Mouse (Mus musculus) kidney, embryonic 14.5 days (tissue): ENCODE data around the gene Sgce. TPM values are rescaled to one million over a fixed set of nuclear protein-coding genes. Genes with fewer than 3 reads are reported as not detected.

Experiments
- ATAC-seq: fragments of 200-750 bp; cut with Nextera tagmentation; 2 replicates; pipeline ENCODE4 v1.8.0; 2017; ENCODE audit warnings: moderate number of reproducible peaks, mild to moderate bottlenecking, moderate TSS enrichment, moderate library complexity; ENCODE audit not compliant: low FRiP score, low TSS enrichment
- H3K27ac ChIP-seq: fragments of 300-500 bp; sonication (generic); 2 replicates; pipeline ENCODE4 v1.5.1; 2014; ENCODE audit warnings: low read depth, mild to moderate bottlenecking, low read length, moderate library complexity, mixed read lengths
- H3K27me3 ChIP-seq: fragments of 300-500 bp; sonication (generic); 2 replicates; pipeline ENCODE4 v1.6.1; 2014; ENCODE audit warnings: mild to moderate bottlenecking, low read length; ENCODE audit not compliant: control insufficient read depth, insufficient read depth
- H3K36me3 ChIP-seq: fragments of 300-500 bp; sonication (generic); 2 replicates; pipeline ENCODE4 v1.6.1; 2014; ENCODE audit warnings: low read length, mixed read lengths; ENCODE audit not compliant: control insufficient read depth, insufficient read depth
- H3K4me1 ChIP-seq: fragments of 300-500 bp; sonication (generic); 2 replicates; pipeline ENCODE4 v1.6.1; 2014; ENCODE audit warnings: low read length, mixed read lengths; ENCODE audit not compliant: control insufficient read depth, insufficient read depth
- H3K4me2 ChIP-seq: fragments of 300-500 bp; sonication (generic); replicated peaks from 2 replicates; pipeline ENCODE4 v1.6.1; 2014; ENCODE audit warnings: low read depth, mild to moderate bottlenecking, low read length
- H3K4me3 ChIP-seq: fragments of 300-500 bp; sonication (generic); 2 replicates; pipeline ENCODE4 v1.5.1; 2014; ENCODE audit warnings: mild to moderate bottlenecking, low read length
- H3K9ac ChIP-seq: fragments of 300-500 bp; sonication (generic); 2 replicates; pipeline ENCODE4 v1.6.1; 2014; ENCODE audit warnings: low read depth, mild to moderate bottlenecking, low read length, moderate library complexity
- H3K9me3 ChIP-seq: fragments of 300-500 bp; sonication (generic); 2 replicates; pipeline ENCODE4 v1.6.1; 2016; ENCODE audit warnings: low read length; ENCODE audit not compliant: control insufficient read depth
- WGBS: fragments of 180-500 bp; shearing (Covaris S2); extraction: QIAGEN DNeasy Blood & Tissue Kit; methylation state at CpG from one replicate; pipeline ENCODE4 v1.1.7; 2014; 5-methylcytosine and 5-hydroxymethylcytosine counted together
- polyA plus RNA-seq: library from polyadenylated mRNA; unstranded; fragments of >200 nt; fragmentation: Nextera tagmentation; extraction: Ambion mirVana; gene quantifications from 2 replicates; pipeline ENCODE4 v1.2.1, GENCODE M21; 2014

The Sgce gene
- polyA plus RNA-seq, 1 experiment from 2014 or later: 35.4 TPM

DNA sequence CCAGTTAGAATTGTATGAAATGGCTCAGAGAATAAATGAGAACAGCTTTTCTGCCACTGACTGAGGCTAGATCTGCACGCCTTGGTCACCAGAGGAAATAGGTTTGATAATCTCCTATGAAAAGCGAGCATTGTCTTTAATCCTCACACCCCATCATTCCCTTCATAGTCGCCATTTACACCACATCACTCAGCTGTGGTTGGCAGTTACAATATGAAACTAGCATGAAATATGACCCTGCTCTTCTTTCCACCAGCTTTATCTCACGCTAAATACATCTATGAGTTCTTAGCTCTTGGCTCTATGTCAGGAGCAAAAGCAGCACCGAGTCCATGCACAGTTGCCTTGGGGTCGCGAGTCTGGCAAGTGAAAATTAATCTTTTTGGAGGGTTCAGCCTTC, 43.1 kb downstream of the Sgce start:
- Histone ChIP-seq H3K4me3 (no peak overlapping the region), H3K9ac (no peak overlapping the region), H3K9me3 (no peaks in the 10 kb centered on the region), H3K4me2 (no peak overlapping the region), H3K27ac (no peak overlapping the region), H3K4me1 (no peaks in the 10 kb centered on the region), H3K36me3 (no peaks in the 10 kb centered on the region), H3K27me3 (no peaks in the 10 kb centered on the region)
- 84% methylated on average over 7 of the region's 7 CpGs for WGBS
- ATAC-seq: no peak

DNA sequence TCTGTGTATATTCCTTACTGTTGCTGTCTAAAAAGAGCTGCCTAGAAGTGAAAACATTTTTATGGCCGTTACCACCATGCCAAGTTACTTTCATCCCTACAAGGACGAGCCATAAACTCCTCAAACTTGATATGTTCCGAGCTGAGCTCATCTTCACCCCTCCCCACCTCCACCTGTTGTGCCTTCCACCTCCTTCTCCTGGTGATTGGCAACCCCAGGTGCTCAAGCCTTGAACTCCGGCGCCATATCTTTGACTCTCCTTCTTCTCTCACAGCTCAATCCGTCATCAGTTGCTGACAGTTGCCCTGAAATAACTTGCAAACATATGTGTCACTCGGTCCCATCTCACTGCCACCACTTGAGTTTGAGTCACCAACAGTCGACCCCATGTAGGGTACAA, 45.4 kb downstream of the Sgce start:
- WGBS: 84% methylated on average over 8 of the region's 8 CpGs
- no peak for ATAC-seq
- Histone ChIP-seq H3K9ac (no peak overlapping the region), H3K9me3 (no peaks in the 10 kb centered on the region), H3K4me3 (no peak overlapping the region), H3K27me3 (no peaks in the 10 kb centered on the region), H3K27ac (no peak overlapping the region), H3K4me2 (no peak overlapping the region), H3K36me3 (no peaks in the 10 kb centered on the region), H3K4me1 (no peaks in the 10 kb centered on the region)

DNA sequence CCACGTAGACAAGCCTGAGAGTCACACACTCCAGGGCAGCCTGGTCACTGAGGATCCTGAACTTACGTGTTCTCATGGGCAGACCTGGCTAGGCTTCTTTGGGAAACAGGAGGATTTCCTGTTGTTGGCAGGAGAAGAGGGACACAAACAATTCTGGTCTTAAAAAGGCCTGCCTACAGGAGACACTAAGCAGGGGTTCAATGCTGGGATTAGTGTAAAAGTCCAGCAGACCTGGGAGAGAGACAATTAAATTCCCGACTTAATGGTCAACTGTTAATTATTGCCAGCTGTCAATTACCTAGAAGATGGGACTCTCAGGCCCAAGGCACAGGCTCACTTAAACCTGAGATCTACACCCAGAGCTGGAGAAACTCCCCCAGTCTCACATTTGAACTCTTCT, 51.2 kb downstream of the Sgce start:
- Histone ChIP-seq H3K9ac (no peak overlapping the region), H3K36me3 (no peaks in the 10 kb centered on the region), H3K4me1 (no peaks in the 10 kb centered on the region), H3K27ac (no peak overlapping the region), H3K9me3 (peaks cover 3% of the 10 kb centered on the region; the same call in 1 of the 2 replicates), H3K27me3 (no peaks in the 10 kb centered on the region), H3K4me3 (no peak overlapping the region), H3K4me2 (no peak overlapping the region)
- ATAC-seq: no peak; the same call in 1 of the 2 replicates
- 64% methylated on average over 3 of the region's 3 CpGs for WGBS

DNA sequence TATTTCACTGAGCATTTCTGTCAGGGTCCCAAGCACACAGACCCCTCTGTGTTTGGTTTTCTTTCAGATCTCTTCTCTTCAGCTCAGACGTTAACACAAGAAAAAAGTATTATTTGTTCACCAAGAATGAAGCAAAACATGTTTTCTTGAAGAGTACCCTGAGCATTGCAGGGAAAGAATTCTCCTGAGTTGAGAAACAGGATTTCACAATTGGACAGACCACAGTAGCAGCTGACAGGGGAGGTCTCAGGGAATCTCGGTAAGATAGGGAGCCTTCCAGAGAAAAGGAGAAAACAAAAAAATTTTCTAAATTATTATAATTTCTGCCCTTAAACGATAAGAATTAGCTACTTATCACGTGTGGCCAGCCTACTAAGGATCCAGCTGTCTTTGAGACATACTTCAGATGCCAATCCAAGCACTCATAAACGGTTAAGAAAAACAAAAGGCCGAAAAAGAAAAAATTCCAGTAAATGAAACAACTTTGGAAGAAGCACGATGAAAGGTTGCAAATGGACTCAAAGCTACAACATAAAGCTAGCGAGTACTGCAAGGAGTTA, 52.3 kb downstream of the Sgce start:
- Histone ChIP-seq H3K27ac (no peak overlapping the region), H3K4me1 (no peaks in the 10 kb centered on the region), H3K36me3 (no peaks in the 10 kb centered on the region), H3K4me3 (no peak overlapping the region), H3K4me2 (no peak overlapping the region), H3K9me3 (peaks cover 3% of the 10 kb centered on the region; the same call in 1 of the 2 replicates), H3K9ac (no peak overlapping the region), H3K27me3 (no peaks in the 10 kb centered on the region)
- WGBS: 73% methylated on average over 8 of the region's 8 CpGs
- no peak for ATAC-seq

DNA sequence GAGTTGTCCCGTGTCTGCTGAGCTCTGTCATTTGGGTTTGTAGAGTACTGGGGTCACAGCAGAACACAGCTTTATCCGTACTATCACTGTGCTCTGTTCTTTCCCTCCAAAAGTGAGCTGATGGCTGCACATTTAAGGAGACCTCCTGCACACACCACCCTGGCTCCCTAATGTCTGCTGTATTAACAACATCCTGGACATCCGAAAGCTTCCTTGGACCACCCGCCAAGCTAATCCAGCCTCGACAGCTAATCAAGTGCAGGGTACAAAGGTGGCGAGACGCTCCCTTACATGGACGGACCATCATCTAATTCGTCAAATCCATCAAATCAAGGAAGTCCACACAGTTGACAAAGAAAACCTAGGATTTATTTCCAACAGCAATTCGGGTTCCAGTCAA, 53.5 kb downstream of the Sgce start:
- 60% methylated on average over 10 of the region's 10 CpGs for WGBS
- Histone ChIP-seq H3K9ac (no peak overlapping the region), H3K27ac (no peak overlapping the region), H3K4me2 (no peak overlapping the region), H3K4me3 (no peak overlapping the region), H3K4me1 (no peaks in the 10 kb centered on the region), H3K27me3 (no peaks in the 10 kb centered on the region), H3K9me3 (peaks cover 3% of the 10 kb centered on the region; the same call in 1 of the 2 replicates), H3K36me3 (no peaks in the 10 kb centered on the region)
- ATAC-seq: no peak

DNA sequence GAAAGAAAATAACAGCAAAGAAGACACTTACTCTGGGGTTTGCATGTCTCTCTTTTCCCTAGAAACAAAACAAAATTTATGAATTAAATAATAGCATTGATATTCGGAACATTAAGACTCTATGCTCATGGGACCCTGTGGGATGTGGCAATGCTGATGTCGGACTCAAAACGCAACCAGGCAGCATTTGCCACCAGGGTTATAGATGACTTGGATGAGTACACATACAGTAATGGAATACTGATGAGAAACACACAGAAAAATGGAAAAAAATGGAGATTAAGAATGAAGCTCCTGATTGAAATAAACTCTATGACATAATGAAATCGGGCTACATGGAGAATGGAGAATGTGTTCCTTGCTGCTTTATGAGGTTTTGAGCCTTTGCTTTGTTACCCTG, 56.6 kb downstream of the Sgce start:
- H3K4me3 ChIP-seq: no peak overlapping the region
- no peak overlapping the region for H3K4me2 ChIP-seq
- no peak overlapping the region for H3K27ac ChIP-seq
- no peaks in the 10 kb centered on the region for H3K9me3 ChIP-seq
- WGBS: 88% methylated on average over 4 of the region's 4 CpGs
- ATAC-seq: no peak
- H3K27me3 ChIP-seq: no peaks in the 10 kb centered on the region
- no peaks in the 10 kb centered on the region for H3K36me3 ChIP-seq
- H3K4me1 ChIP-seq: no peaks in the 10 kb centered on the region
- no peak overlapping the region for H3K9ac ChIP-seq

DNA sequence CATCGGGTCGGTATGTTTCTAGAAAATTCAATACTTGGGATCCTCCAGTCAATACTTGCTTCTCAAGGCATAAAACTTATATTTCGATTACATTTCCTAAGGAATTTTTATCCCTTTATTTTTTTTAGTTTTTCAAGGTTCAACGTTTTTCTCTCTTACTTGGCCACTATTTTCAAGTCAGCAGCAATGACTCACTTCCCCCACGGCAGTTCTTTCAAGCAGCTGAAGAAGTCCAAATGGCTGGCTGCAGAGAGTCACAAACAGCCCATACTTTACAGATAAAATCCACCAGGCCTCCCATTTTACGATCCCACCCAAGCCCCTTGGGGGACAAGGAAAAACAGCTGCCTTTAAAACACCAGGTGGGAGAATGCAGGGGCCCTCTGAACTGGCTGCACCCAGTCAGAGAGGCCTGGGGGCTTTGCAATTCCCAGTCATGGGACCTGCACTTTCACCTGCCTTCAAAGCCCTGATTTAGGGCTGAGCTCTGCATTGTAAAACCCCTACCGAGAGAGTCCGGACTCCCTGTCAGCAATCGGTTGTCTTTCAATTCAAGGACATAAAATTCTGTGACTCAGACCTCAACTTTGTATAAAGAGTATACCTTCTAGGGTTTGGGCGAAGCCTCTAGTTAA, 62.2 kb downstream of the Sgce start:
- H3K4me1 ChIP-seq: no peaks in the 10 kb centered on the region
- WGBS: 35% methylated on average over 10 of the region's 10 CpGs
- H3K9ac ChIP-seq: no peak overlapping the region
- no peak overlapping the region for H3K4me3 ChIP-seq
- no peak overlapping the region for H3K4me2 ChIP-seq
- no peak overlapping the region for H3K27ac ChIP-seq
- no peak for ATAC-seq
- no peaks in the 10 kb centered on the region for H3K27me3 ChIP-seq
- no peaks in the 10 kb centered on the region for H3K36me3 ChIP-seq
- no peaks in the 10 kb centered on the region for H3K9me3 ChIP-seq

DNA sequence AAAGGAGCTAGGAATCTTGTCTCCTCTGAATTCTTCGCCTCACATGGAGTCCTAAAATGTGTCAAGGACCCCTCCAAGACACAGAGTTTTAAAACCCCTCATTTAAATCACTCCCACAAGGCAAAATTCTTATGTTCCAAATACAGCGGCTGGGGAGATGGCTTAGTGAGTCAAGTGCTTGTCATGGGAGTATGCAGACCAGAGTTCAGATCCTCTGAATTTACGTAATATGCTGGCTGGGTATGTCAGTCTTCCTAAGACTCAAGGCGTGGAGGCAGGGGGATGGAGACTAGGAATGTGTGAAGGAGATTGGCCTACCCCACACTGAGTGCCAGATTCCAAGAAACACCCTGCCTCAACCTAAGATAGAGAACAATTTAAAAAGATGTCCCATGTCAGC, 66.4 kb downstream of the Sgce start:
- H3K4me3 ChIP-seq: no peak overlapping the region
- H3K9ac ChIP-seq: no peak overlapping the region
- H3K36me3 ChIP-seq: no peaks in the 10 kb centered on the region
- 90% methylated on average over 4 of the region's 4 CpGs for WGBS
- H3K9me3 ChIP-seq: no peaks in the 10 kb centered on the region
- no peaks in the 10 kb centered on the region for H3K4me1 ChIP-seq
- no peak overlapping the region for H3K27ac ChIP-seq
- no peak overlapping the region for H3K4me2 ChIP-seq
- ATAC-seq: no peak
- H3K27me3 ChIP-seq: no peaks in the 10 kb centered on the region

DNA sequence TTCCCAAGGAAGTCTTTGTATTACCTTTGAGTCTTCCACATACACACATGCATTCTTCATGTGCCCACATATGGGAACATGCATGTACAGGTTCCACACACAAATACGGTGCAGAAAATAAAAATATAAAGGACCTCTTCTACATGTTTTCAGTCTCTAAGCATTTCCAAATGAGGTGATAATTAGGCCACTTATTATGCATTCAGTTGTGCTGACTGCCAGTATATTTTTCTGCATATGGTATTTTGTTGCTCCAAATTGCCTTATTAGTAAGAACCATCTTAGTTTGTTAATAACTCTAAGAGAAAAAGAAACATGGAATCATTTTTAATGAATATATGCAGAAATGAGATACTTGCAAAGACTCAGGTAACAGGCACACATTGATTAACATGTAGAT, 67.0 kb downstream of the Sgce start:
- H3K4me3 ChIP-seq: no peak overlapping the region
- H3K9ac ChIP-seq: no peak overlapping the region
- no peaks in the 10 kb centered on the region for H3K4me1 ChIP-seq
- no peaks in the 10 kb centered on the region for H3K9me3 ChIP-seq
- no peak overlapping the region for H3K27ac ChIP-seq
- WGBS: 98% methylated on average over 1 of the region's 1 CpGs
- H3K4me2 ChIP-seq: no peak overlapping the region
- ATAC-seq: no peak
- H3K27me3 ChIP-seq: no peaks in the 10 kb centered on the region
- H3K36me3 ChIP-seq: no peaks in the 10 kb centered on the region
